Mouse (Mus musculus) heart, postnatal 0 days (tissue): ENCODE data around the gene Tbx21. TPM values are rescaled to one million over a fixed set of nuclear protein-coding genes. Genes with fewer than 3 reads are reported as not detected.

Experiments
- ATAC-seq: fragments of 200-750 bp; cut with Nextera tagmentation; 2 replicates; pipeline ENCODE4 v1.8.0; 2017; ENCODE audit warnings: low read depth, moderate number of reproducible peaks, moderate library complexity; ENCODE audit not compliant: insufficient read depth
- DNase-seq: peaks from one replicate; pipeline ENCODE4 v3.0.0-alpha.2; 2016; ENCODE audit warnings: low spot score
- H3K27ac ChIP-seq: fragments of 300-500 bp; sonication (generic); 2 replicates; pipeline ENCODE4 v1.5.1; 2014; ENCODE audit warnings: low read depth, mild to moderate bottlenecking
- H3K27me3 ChIP-seq: fragments of 300-500 bp; sonication (generic); 2 replicates; pipeline ENCODE4 v1.6.1; 2014; ENCODE audit warnings: low read length, mixed read lengths; ENCODE audit not compliant: control insufficient read depth, insufficient read depth
- H3K36me3 ChIP-seq: fragments of 300-500 bp; sonication (generic); replicated peaks from 2 replicates; pipeline ENCODE4 v1.6.1; 2014; ENCODE audit warnings: low read length, mixed read lengths; ENCODE audit not compliant: control insufficient read depth, insufficient read depth
- H3K4me1 ChIP-seq: fragments of 300-500 bp; sonication (generic); 2 replicates; pipeline ENCODE4 v1.6.1; 2014; ENCODE audit warnings: antibody characterized with exemption; ENCODE audit not compliant: control insufficient read depth, insufficient read depth
- H3K4me2 ChIP-seq: fragments of 300-500 bp; sonication (generic); 2 replicates; pipeline ENCODE4 v1.6.1; 2014; ENCODE audit warnings: low read depth, mild to moderate bottlenecking, low read length, moderate library complexity
- H3K4me3 ChIP-seq: fragments of 300-500 bp; sonication (generic); 2 replicates; pipeline ENCODE4 v1.5.1; 2014; ENCODE audit warnings: low read depth, low read length
- H3K9ac ChIP-seq: fragments of 300-500 bp; sonication (generic); replicated peaks from 2 replicates; pipeline ENCODE4 v1.6.1; 2014; ENCODE audit warnings: low read depth, low read length, mixed read lengths
- H3K9me3 ChIP-seq: fragments of 300-500 bp; sonication (generic); replicated peaks from 2 replicates; pipeline ENCODE4 v1.6.1; 2016; ENCODE audit warnings: low read length; ENCODE audit not compliant: control insufficient read depth
- CTCF ChIP-seq: IDR thresholded peaks from 2 replicates; pipeline ENCODE4 v1.5.1; 2016; ENCODE audit warnings: antibody characterized with exemption, control low read depth, low read depth
- EP300 ChIP-seq: IDR thresholded peaks from 2 replicates; pipeline ENCODE4 v1.6.1; 2016; ENCODE audit warnings: antibody characterized with exemption, low read depth
- WGBS: fragments of 180-500 bp; shearing (Covaris S2); extraction: QIAGEN DNeasy Blood & Tissue Kit; methylation state at CpG from one replicate; pipeline ENCODE4 v1.1.7; 2014; 5-methylcytosine and 5-hydroxymethylcytosine counted together
- polyA plus RNA-seq: library from polyadenylated mRNA; unstranded; fragments of >200 nt; fragmentation: Nextera tagmentation; extraction: Ambion mirVana; gene quantifications from 2 replicates; pipeline ENCODE4 v1.2.1, GENCODE M21; 2015
- total RNA-seq: library from RNA; depleted of rRNA; stranded (reverse); fragments of >200 nt; gene quantifications from 2 replicates; pipeline ENCODE4 v1.2.3, GENCODE M21; 2014; ENCODE audit warnings: low replicate concordance; rRNA removed

The Tbx21 gene
- total RNA-seq (not detected in 2 replicates), polyA plus RNA-seq (not detected in 2 replicates)

DNA sequence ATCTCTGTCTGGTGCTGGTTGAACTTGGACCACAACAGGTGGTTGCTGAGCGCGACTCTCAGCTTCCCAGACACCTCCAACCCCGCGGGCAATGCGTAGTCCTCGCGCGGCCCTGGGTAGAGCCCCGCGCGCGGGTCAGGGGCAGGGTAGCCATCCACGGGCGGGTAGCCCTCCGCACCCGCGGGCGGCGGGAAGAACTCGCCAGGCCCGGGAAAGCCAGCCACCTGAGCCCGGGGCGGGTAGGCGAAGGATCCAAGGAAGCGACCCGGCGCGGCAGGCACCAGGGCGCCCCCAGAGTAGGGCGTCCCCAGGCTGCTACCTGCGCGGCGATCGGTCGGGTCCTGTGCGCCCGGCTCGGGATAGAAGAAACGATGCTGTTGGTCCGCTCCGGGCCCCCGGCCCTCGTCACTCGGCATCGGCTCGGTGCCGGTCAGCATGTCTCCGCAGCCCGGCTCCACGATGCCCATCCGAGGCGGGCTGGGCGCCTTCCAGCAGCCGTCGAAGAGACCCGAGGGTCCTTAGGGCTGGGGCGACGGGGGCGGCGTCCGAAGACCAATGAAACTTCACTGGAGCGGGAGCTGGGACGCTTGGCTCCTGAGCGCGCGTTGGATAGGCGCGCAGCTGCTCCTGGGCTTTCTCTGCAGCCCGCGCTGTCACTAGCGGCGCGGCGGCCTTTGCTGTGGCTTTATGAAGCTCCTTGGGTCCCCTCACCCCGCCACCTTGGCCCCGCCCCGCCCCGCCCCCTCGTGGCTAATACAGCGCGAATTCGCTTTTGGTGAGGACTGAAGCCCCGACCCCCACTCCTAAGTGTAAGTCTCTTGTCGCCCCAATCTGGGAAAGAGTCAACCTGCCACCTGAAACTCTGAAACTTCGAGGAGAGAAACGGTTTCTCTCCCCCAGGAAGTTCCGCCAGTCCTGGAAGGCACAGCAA is at the start of gene Tbx21:
TSS of gene Tbx21 (minus strand) at position 661 of the 931 bp plus-strand sequence.
- Histone ChIP-seq H3K4me2 (peak within 1 kb of the TSS; percentile 73), H3K36me3 (no peaks in the 10 kb centered on the region), H3K4me3 (peak within 1 kb of the TSS; percentile 49), H3K4me1 (peaks cover 5% of the 10 kb centered on the region; the same call in 1 of the 2 replicates), H3K27ac (no peak within 1 kb of the TSS), H3K27me3 (peaks cover 74% of the 10 kb centered on the region), H3K9ac (no peak within 1 kb of the TSS), H3K9me3 (no peaks in the 10 kb centered on the region)
- no peak for ATAC-seq
- TF ChIP-seq EP300 (no peak), CTCF (no peak)
- WGBS = under 1% methylated on average over 78 of the region's 87 CpGs
- DNase-seq = no peak

DNA sequence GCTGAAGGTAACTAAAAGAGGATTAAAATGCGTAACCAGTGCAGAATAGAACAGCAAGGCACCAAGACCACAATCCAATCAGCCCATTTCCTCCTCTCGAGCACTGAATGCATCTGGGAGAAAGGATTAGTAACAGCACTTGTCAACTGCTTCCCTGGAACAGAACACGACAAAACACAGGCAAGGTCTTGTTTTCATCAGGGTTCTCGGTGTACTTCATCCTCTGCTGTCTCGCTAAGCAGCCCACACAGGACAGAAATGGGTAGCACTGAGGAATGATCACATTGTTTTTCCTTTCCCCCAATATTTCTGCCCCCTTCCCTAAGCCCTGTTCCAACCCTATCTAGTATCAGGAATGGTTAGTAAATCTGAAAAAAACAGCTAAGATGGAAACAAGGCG is 45.2 kb upstream of the Tbx21 start:
- Histone ChIP-seq H3K4me2 (no peak overlapping the region), H3K4me1 (no peaks in the 10 kb centered on the region), H3K9me3 (no peaks in the 10 kb centered on the region), H3K36me3 (peaks cover 81% of the 10 kb centered on the region), H3K27ac (no peak overlapping the region), H3K27me3 (no peaks in the 10 kb centered on the region), H3K4me3 (no peak overlapping the region), H3K9ac (no peak overlapping the region)
- TF ChIP-seq EP300 (no peak), CTCF (no peak)
- 64% methylated on average over 6 of the region's 6 CpGs for WGBS
- ATAC-seq = no peak
- DNase-seq = no peak

DNA sequence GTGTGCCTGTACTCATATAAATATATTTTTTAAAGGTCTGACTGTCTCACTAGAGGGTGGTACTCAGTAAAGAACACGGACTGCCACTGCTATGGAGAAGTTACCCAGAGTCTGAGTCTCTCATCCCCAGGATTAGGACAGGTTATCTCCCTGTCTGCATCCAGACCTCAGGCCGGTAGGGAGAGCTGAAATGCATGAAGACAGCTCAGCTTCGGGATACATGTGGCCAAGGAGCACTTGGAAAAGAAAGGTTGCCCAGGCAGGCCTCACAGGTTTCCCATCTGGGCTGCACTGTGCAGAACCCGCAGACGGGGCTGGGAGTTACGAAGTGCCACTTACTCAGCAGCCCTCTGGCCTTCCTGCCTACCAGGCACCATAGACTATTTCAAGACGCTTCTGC is 41.9 kb upstream of the Tbx21 start:
- Histone ChIP-seq H3K4me3 (no peak overlapping the region), H3K4me2 (no peak overlapping the region), H3K36me3 (peaks cover 50% of the 10 kb centered on the region), H3K27ac (no peak overlapping the region), H3K27me3 (no peaks in the 10 kb centered on the region), H3K9ac (no peak overlapping the region), H3K9me3 (no peaks in the 10 kb centered on the region), H3K4me1 (peaks cover 7% of the 10 kb centered on the region; the same call in 1 of the 2 replicates)
- DNase-seq (no peak), ATAC-seq (no peak)
- 74% methylated on average over 7 of the region's 7 CpGs for WGBS
- TF ChIP-seq CTCF (no peak), EP300 (no peak)

DNA sequence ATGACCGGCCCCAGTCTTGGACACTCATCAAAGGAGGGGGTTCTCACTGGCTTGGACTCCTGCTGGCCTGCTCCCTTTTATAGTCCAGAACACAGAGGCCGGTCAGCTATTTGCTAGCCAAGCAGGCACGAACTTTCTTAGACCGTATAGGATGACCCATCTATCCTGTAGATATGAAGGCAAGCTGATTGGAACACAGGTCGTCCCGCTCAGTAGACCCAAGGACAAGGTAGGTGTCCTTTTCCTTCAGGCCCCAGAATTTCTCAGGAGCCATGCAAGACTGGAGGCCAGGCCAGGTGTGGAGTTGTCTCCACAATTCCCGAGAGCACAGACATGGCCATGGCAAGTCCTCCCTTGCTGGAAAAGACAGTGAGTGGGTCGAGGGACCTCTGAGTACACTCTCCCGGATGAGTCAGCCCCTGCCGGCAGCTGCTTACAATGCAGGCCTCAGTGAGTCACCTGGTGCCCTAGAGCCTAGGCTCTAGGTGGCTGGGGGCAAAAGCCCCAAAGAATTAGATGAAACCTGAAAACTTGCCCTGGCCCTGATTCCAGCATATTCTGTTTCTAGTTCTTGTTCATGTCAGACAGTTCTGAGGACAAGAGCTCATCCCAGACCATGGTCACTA is 37.6 kb upstream of the Tbx21 start:
- Histone ChIP-seq H3K27me3 (no peaks in the 10 kb centered on the region), H3K9me3 (no peaks in the 10 kb centered on the region), H3K4me1 (peaks cover 24% of the 10 kb centered on the region; the same call in 1 of the 2 replicates), H3K27ac (no peak overlapping the region), H3K4me2 (no peak overlapping the region), H3K36me3 (peaks cover 8% of the 10 kb centered on the region; the same call in 1 of the 2 replicates), H3K9ac (no peak overlapping the region), H3K4me3 (no peak overlapping the region)
- no peak for ATAC-seq
- TF ChIP-seq CTCF = peak; percentile 22; the same call in 1 of the 2 replicates
- no peak for TF ChIP-seq EP300
- DNase-seq = no peak
- 31% methylated on average over 10 of the region's 10 CpGs for WGBS

DNA sequence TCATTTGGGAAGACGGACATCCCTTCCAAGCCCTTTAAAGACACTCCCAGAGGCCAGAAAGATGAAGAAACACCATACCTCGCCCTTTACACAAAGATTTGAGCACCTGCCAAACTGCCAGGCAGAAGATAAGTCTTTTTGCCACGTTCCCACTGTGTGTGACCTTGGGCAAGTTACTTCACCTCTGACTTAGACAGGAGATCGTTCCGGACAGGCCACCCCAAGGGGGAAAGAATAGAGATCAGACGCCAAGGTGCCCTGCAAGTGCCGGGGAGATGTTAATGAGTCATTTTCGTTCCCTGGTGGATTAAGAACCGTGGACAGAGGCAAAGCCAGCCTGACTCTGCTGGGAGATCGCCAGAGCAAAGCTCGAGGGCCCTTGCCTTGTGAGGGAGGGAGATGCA is 36.9 kb upstream of the Tbx21 start:
- Histone ChIP-seq H3K27me3 (no peaks in the 10 kb centered on the region), H3K9ac (no peak overlapping the region), H3K4me1 (peaks cover 24% of the 10 kb centered on the region; the same call in 1 of the 2 replicates), H3K4me3 (peak overlapping the region; percentile 85), H3K36me3 (peaks cover 2% of the 10 kb centered on the region; the same call in 1 of the 2 replicates), H3K27ac (no peak overlapping the region), H3K4me2 (peak overlapping the region; percentile 99), H3K9me3 (no peaks in the 10 kb centered on the region)
- ATAC-seq (no peak), DNase-seq (peak; percentile 56)
- TF ChIP-seq CTCF = no peak
- no peak for TF ChIP-seq EP300
- WGBS = 2% methylated on average over 11 of the region's 11 CpGs
